Mouse (Mus musculus) heart, adult 2 months (tissue): Measurements from ENCODE around the gene Zcchc24. TPM values are rescaled to one million over a fixed set of nuclear protein-coding genes. Genes with fewer than 3 reads are reported as not detected.

Experiments used
- DNase-seq, 2 experiments: peaks; one replicate each; pipeline ENCODE4 v3.0.0; 2021
- H3K27ac ChIP-seq: fragments of 200-600 bp; 2 replicates; pipeline ENCODE4 v1.8.1; 2022
- H3K27me3 ChIP-seq: fragments of 200-500 bp; 2 replicates; pipeline ENCODE4 v1.6.1; 2012; ENCODE audit warnings: mild to moderate bottlenecking, low read length, inconsistent platforms, mixed read lengths; ENCODE audit not compliant: control insufficient read depth, insufficient read depth
- H3K36me3 ChIP-seq: fragments of 200-500 bp; 2 replicates; pipeline ENCODE4 v1.6.1; 2012; ENCODE audit warnings: low read length, inconsistent platforms; ENCODE audit not compliant: control insufficient read depth, insufficient read depth
- H3K4me1 ChIP-seq: fragments of 200-500 bp; 2 replicates; pipeline ENCODE4 v1.6.1; 2011; ENCODE audit warnings: low read length; ENCODE audit not compliant: control insufficient read depth, insufficient read depth
- H3K4me3 ChIP-seq: fragments of 200-600 bp; 2 replicates; pipeline ENCODE4 v1.8.1; 2022
- H3K79me2 ChIP-seq: fragments of 200-500 bp; replicated peaks from 2 replicates; pipeline ENCODE4 v1.6.1; 2012; ENCODE audit warnings: mild to moderate bottlenecking, inconsistent platforms, low read length, moderate library complexity, mixed read lengths; ENCODE audit not compliant: control insufficient read depth, insufficient read depth
- H3K9ac ChIP-seq: fragments of 200-500 bp; 2 replicates; pipeline ENCODE4 v1.6.1; 2012; ENCODE audit warnings: low read depth, mild to moderate bottlenecking, control low read depth, inconsistent platforms, low read length, mixed read lengths
- CTCF ChIP-seq: fragments of 200-600 bp; IDR thresholded peaks from 2 replicates; pipeline ENCODE4 v1.8.1; 2022; ENCODE audit warnings: antibody characterized with exemption, mild to moderate bottlenecking, moderate library complexity
- EP300 ChIP-seq: fragments of 200-500 bp; IDR thresholded peaks from 2 replicates; pipeline ENCODE4 v1.6.1; 2011; ENCODE audit warnings: low read depth, low read length, control low read depth; ENCODE audit not compliant: insufficient read depth
- POLR2A ChIP-seq: fragments of 200-500 bp; IDR thresholded peaks from 2 replicates; pipeline ENCODE4 v1.6.1; 2011; ENCODE audit warnings: mild to moderate bottlenecking, low read depth, low read length, control low read depth; ENCODE audit not compliant: insufficient read depth
- WGBS: fragments of 180-500 bp; shearing (Covaris S2); methylation state at CpG from one replicate; pipeline ENCODE4 v1.1.7; 2018; 5-methylcytosine and 5-hydroxymethylcytosine counted together
- intact Hi-C: fragments of 180-260 bp; cut with DNase I; formaldehyde crosslinking; loops from one replicate; pipeline ENCODE4 v1.15.1; 2025
- polyA plus RNA-seq: library from polyadenylated mRNA; depleted of rRNA; stranded (reverse); fragments of >200 nt; gene quantifications from 2 replicates; pipeline ENCODE4 v1.2.3, GENCODE M21; 2012
- total RNA-seq, 2 experiments: library from RNA; stranded (reverse); gene quantifications; 2 replicates each; pipeline ENCODE4 v1.2.3; 2021

Gene Zcchc24
- total and polyA plus RNA-seq, 3 experiments = 27.3 to 33.5 (median 33.5) TPM

DNA sequence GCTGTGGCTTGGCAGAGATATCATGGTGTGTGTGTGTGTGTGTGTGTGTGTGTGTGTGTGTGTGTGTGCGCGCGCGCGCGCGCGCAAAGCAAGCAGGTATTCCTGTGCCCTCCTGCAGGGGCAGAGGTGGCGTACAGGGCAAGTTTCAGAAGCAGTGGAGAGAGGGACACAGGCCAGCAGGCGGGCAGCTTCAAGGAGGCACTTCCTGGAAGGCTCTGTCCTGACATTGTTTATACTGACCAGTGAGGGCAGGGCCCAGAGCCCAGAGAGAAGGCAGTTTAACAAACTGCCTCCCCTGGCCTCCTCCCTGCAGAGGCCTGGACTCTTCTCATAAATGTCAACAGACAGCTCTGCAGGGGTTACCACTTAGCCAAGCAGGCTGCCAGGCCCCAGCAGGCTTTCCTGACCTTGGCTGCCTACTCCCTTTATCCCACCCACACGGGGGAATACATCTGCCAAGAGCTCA, 43.8 kb downstream of the Zcchc24 start:
- Histone ChIP-seq H3K4me1 (peaks cover 13% of the 10 kb centered on the region), H3K9ac (no peak overlapping the region), H3K79me2 (no peaks in the 10 kb centered on the region), H3K4me3 (no peak overlapping the region), H3K27ac (peak overlapping the region; percentile 42), H3K27me3 (no peaks in the 10 kb centered on the region), H3K36me3 (no peaks in the 10 kb centered on the region)
- intact Hi-C loops = loop anchor here (5.0 kb wide), 2 partner anchors 42 to 77 kb away; partner anchors contain the start of gene Zcchc24
- peak; percentile 10; the same call in 1 of the 2 replicates for TF ChIP-seq CTCF
- TF ChIP-seq EP300 = no peak
- WGBS = 55% methylated on average over 11 of the region's 11 CpGs
- DNase-seq = peak; percentile 49 to 61

DNA sequence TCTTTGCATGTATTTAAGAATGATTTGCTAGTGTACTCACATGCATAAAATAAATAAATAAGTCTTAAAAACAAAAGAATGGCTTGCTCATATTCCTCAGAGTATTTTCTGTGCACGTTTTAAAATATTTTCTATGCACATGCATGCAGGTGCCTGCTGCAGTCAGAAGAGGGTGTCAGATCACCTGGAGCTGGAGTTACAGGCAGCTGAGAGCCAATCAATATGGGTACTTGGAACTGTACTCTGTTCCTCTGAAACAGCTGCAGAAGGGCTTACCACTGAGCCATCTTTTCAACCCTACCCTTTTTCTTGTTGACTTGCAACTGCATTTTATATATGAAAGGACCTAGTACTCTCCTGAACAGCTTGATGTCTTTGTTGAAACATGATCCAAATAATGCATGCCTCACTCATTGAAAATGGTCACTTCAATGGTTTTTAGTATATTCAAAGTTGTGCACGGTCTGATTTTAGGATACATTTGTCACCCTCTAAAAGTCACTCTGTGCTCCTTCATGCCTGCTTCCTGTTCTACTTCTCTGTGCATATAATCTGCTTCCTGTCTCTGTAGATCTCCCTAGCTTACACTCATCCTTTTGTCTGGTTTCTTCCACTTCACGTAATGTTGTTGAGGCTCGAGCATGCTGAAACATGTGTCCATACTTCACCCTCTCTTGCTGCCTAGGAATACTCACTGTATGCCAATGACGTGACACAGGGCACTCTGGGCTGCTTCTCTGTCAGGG, 47.7 kb downstream of the Zcchc24 start:
- intact Hi-C loops = no loop called here
- 80% methylated on average over 5 of the region's 5 CpGs for WGBS

GRCm38 (mm10) chr14:25719371-25719770, 49.5 kb downstream of the Zcchc24 start:
- no peaks in the 10 kb centered on the region for H3K27me3 ChIP-seq
- no peaks in the 10 kb centered on the region for H3K36me3 ChIP-seq
- H3K4me1 ChIP-seq = peaks cover 6% of the 10 kb centered on the region
- H3K9ac ChIP-seq = no peak overlapping the region
- no peak overlapping the region; the same call in 1 of the 2 replicates for H3K27ac ChIP-seq
- no peak for TF ChIP-seq CTCF
- no peak for TF ChIP-seq EP300
- no peak for TF ChIP-seq POLR2A
- intact Hi-C loops = loop anchor here (2.0 kb wide), 1 partner anchor 25 kb away; no protein-coding TSS in a partner anchor
- no peak for DNase-seq
- H3K4me3 ChIP-seq = no peak overlapping the region
- no peaks in the 10 kb centered on the region for H3K79me2 ChIP-seq
- WGBS = 84% methylated on average over 9 of the region's 9 CpGs

More for the DNA sequence above, 47.7 kb downstream of the Zcchc24 start:
- Histone ChIP-seq H3K36me3 (no peaks in the 10 kb centered on the region), H3K9ac (no peak overlapping the region), H3K4me1 (peaks cover 16% of the 10 kb centered on the region), H3K27me3 (no peaks in the 10 kb centered on the region), H3K27ac (no peak overlapping the region), H3K79me2 (no peaks in the 10 kb centered on the region), H3K4me3 (no peak overlapping the region)
- no peak for DNase-seq
- TF ChIP-seq POLR2A = no peak
- no peak for TF ChIP-seq CTCF
- TF ChIP-seq EP300 = no peak

DNA sequence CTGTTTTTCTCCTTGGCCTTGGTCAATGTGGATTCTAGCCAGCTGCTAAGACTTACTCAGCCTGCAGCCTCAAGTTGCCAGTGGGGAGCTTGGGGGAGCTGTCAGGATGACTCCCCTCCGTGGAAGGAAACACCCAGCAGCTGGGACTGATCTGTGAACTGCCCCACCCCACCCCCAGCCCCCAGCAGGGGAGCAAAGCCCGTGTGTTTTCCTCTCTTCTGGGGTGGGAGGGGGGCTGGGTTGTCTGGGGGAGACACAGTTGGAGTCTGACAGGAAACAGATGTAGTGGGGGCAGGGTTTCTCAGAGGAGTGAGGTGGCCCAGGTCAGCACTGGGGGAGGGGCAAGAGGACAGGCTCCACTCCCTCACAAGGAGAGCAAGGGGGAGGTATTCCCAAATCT, 50.4 kb downstream of the Zcchc24 start:
- H3K36me3 ChIP-seq = no peaks in the 10 kb centered on the region
- no peak overlapping the region for H3K9ac ChIP-seq
- peak overlapping the region; percentile 23; the same call in 1 of the 2 replicates for H3K27ac ChIP-seq

GRCm38 (mm10) chr14:25717718-25718117, 51.1 kb downstream of the Zcchc24 start:
- H3K79me2 ChIP-seq = no peaks in the 10 kb centered on the region
- DNase-seq = no peak
- H3K4me1 ChIP-seq = peaks cover 6% of the 10 kb centered on the region
- TF ChIP-seq EP300 = no peak
- no peak for TF ChIP-seq CTCF
- intact Hi-C loops = loop anchor here (2.0 kb wide), 1 partner anchor 27 kb away; no protein-coding TSS in a partner anchor
- 82% methylated on average over 8 of the region's 8 CpGs for WGBS
- no peak overlapping the region for H3K9ac ChIP-seq
- H3K27me3 ChIP-seq = no peaks in the 10 kb centered on the region
- H3K36me3 ChIP-seq = no peaks in the 10 kb centered on the region
- no peak overlapping the region for H3K4me3 ChIP-seq
- H3K27ac ChIP-seq = no peak overlapping the region; the same call in 1 of the 2 replicates

More for the DNA sequence above, 50.4 kb downstream of the Zcchc24 start:
- H3K4me1 ChIP-seq = peaks cover 6% of the 10 kb centered on the region
- peak; percentile 59 to 66 for DNase-seq
- 15% methylated on average over 2 of the region's 2 CpGs for WGBS
- H3K27me3 ChIP-seq = no peaks in the 10 kb centered on the region
- H3K4me3 ChIP-seq = no peak overlapping the region
- intact Hi-C loops = loop anchor here (2.0 kb wide), 1 partner anchor 26 kb away; no protein-coding TSS in a partner anchor
- no peaks in the 10 kb centered on the region for H3K79me2 ChIP-seq
- TF ChIP-seq POLR2A (no peak), EP300 (no peak), CTCF (no peak)

- no peaks in the 10 kb centered on the region for H3K36me3 ChIP-seq
- intact Hi-C loops = no loop called here
- H3K9ac ChIP-seq = no peak overlapping the region
- H3K4me1 ChIP-seq = peaks cover 6% of the 10 kb centered on the region
- no peaks in the 10 kb centered on the region for H3K79me2 ChIP-seq
- 89% methylated on average over 1 of the region's 1 CpGs for WGBS
- H3K27ac ChIP-seq = no peak overlapping the region
- no peak overlapping the region for H3K4me3 ChIP-seq
- no peak for DNase-seq
- TF ChIP-seq EP300 (no peak), POLR2A (no peak), CTCF (no peak)
- no peaks in the 10 kb centered on the region for H3K27me3 ChIP-seq
These were observed 52.3 kb downstream of the Zcchc24 start for GRCm38 (mm10) chr14:25716528-25716927.
